Mouse (Mus musculus): ENCODE data around the gene Olfr704.

DNA sequence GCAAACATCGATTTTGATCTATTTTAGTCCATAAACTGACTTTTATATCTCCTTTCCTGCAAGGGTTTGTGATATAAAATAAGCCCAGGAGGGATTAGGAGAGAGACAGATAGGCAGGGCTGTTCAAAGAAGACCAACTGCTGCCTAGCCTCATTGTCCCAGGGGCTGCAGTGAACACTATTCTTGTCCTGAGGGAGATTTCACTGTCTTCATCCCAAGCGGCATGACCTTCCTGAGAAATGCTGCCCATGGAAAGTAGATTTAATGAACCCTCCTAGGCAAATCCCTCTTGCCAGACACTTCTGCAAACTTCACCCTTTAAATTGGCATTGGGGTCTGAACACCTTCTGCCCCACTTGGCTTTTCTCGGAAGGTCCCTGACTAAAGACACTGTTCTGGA is 13.8 kb downstream of the Olfr704 start, which contains the start of gene Olfr705:
- TF ChIP-seq CTCF (IDR thresholded peaks at IDR 0.05; ENCODE audit: low read depth, low read length) (no peak), POLR2A (IDR thresholded peaks at IDR 0.05; ENCODE audit: borderline replicate concordance, low read depth, low read length) (no peak)

Measured in bone marrow macrophage, adult 2 months (primary cell).